Mouse (Mus musculus): ENCODE results near the gene Dusp22. TPM values are rescaled to one million over a fixed set of nuclear protein-coding genes. Genes with fewer than 3 reads are reported as not detected.

The Dusp22 gene
- polyA plus RNA-seq, 1 experiment, result 26.7 TPM

Other genes starting within 250 kb of the Dusp22 start
- gene Uqcrfs1, start 114.6 kb upstream of the Dusp22 start, polyA plus RNA-seq (2012; rRNA removed), result 160 and 177 TPM in 2 replicates
- gene Irf4, start 89.2 kb downstream of the Dusp22 start, polyA plus RNA-seq (2012; rRNA removed), result 0.19 and 0.22 TPM in 2 replicates

Measured in frontal cortex, adult 2 months (tissue).